Mouse (Mus musculus) CH12.LX (cell line): ENCODE data around the gene Cwf19l1.

ENCODE experiments used
- CTCF ChIP-seq, 2 experiments: IDR thresholded peaks in 1 of 2; conservative IDR thresholded peaks in 1 of 2; 2 replicates each; pipeline ENCODE4 v1.5.1; 2011 to 2012; ENCODE audit warnings: low read depth in 2 of 2, low read length in 2 of 2, improper control_type of control experiment in 1 of 2, inconsistent platforms in 1 of 2, mild to moderate bottlenecking in 1 of 2, moderate library complexity in 1 of 2
- EP300 ChIP-seq: IDR thresholded peaks from 2 replicates; pipeline ENCODE4 v1.6.1; 2011; ENCODE audit warnings: low read length, improper control_type of control experiment
- ETS1 ChIP-seq: conservative IDR thresholded peaks from 2 replicates; pipeline ENCODE4 v1.6.1; 2012; ENCODE audit warnings: low read depth, mild to moderate bottlenecking, inconsistent platforms, low read length, improper control_type of control experiment, moderate library complexity
- POLR2A ChIP-seq: IDR thresholded peaks from 2 replicates; pipeline ENCODE4 v1.6.1; 2011; ENCODE audit warnings: low read depth, mild to moderate bottlenecking, improper control_type of control experiment, low read length
- POLR2AphosphoS2 ChIP-seq: IDR thresholded peaks from 2 replicates; pipeline ENCODE4 v1.6.1; 2011; ENCODE audit warnings: low read depth, low read length, improper control_type of control experiment

DNA sequence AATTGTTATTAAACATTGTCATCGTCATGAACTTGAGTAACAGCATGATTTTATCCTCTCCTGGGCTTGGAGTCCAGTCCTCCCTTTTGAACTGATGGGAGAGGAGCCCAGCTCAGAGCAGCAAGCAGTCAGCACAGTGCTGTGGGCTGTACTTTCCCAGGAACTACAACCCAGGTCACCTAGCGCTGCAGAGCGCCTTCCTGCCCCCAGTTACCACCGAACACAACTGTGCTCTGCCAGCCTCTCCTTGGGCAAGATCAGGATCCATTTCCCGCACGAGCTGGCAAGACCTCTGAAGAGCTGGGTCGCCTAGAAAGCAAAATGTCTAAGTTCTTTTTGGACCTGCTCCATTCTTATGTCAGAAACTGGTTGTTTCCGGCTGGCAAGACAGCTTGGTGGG lies 39.2 kb upstream of the Cwf19l1 start:
- TF ChIP-seq CTCF (conservative IDR thresholded peaks at IDR 0.05 in 1 of 2, IDR thresholded peaks at IDR 0.05 in 1 of 2; ENCODE audit: low read depth in 2 of 2, low read length in 2 of 2) (no peak), EP300 (no peak), POLR2A (no peak), ETS1 (no peak), POLR2AphosphoS2 (no peak)
